Mouse (Mus musculus) c-Kit-negative CD71-positive TER-119-positive erythroid progenitor cells, embryonic 14.5 days (primary cell): ENCODE measurements around the gene Oser1.
"Not testable (repeated sequence)": the region's sequence is repeated elsewhere in the genome, so short reads cannot be mapped to it uniquely, and the experiment has no call there.

Source experiments
- DNase-seq: peaks from one replicate; pipeline ENCODE4 v3.0.0-alpha.2; 2013; ENCODE audit warnings: low read depth, low spot score

Oser1 gene

DNA sequence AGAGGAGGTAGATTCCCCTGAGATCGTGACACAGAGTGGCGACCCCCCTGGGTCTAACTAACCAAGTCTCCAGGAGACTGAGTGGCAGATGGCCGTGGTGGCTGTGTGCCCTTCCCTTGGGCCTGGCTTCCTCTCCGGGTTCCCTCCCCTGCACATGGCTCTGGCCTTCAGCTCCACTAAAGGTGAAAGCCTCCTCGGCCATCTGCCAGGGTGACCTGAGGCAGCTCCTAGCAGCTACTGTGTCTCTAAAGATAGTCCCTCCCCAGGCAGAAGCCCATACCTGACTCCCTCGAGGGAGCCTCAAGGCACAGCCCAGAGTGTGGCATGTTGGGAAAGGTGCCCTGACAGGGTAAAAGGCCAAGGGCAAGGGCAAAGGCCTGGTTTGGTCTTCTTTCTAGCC lies 19.0 kb upstream of the Oser1 start:
- no peak for DNase-seq

DNA sequence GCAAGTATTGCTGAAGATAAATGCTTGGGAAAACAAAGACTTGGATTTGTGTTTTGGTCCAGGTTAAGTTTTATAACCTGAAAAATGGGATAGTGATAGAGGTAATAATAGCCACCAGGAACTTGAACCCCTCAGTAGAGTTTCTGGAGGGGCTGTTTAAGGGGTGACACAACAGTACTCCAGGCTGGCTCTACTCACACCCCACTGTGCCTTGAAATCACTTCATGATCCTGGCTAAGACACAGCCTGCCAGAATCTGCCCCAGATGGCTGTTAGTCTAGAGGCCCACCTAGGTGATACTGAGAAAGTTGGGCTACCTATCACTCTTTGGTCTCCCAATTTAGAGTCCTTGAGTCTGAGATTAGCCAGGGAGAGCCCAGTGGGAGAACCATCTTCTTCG lies 15.0 kb upstream of the Oser1 start:
- no peak for DNase-seq

DNA sequence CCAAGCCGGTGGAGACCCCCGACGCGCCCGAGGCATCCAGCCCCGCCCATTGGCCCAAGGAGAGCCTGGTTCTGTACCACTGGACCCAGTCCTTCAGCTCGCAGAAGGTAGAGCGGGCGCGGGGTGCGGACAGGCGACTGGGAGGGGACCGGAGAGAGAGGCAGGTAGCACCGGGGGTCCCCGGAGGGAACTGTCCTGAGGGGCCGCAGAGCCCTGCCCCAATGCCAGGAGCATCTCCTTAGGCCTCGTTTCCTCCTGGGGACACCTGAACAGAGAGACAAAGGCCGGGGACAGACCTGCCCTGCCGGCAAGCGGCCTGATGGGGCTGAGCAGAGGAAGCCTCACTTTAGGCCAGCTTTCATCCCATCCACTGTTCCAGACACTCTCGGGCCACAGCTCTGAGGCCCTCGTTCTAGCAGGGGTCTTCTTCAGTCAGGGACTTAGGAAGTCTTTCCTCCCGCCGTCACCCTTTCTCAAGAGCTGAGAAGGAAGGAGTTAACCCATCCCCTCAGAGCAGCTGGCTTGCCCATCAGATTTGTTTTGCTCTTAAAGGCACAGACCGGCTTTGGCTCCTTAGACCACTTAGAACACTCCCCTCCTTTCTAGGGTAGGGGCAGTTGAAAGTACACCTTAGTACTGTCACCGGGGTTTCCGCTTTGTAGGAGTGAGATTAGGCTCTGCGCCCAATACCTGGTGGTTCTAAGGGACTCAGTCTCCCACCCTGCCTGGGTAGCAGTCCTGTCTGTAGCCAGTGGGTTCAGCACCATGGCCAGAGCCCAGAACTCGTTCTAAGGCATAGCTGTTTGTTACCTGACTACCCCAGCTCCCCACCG lies 14.3 kb upstream of the Oser1 start:
- DNase-seq: no peak

DNA sequence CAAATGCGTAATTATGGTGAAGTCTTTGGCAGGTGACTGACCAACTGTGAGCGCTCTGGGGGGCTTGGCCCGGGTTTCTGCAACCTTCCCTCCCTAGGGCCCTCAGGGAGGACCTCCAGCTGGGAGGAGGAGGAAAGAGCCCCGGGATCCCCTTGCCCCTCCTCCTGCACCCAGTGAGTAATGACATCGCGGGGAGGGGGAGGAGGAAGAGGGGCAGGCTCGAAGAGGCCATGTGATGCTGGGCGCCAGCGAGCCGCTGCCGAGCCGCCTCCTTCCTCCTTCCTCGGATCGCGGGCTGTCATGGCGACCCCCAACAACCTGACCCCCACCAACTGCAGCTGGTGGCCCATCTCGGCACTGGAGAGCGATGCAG lies 13.7 kb upstream of the Oser1 start, which contains the start of gene Gdap1l1:
TSS of gene Gdap1l1 (plus strand) at position 231 of the 373 bp plus-strand sequence.
- DNase-seq: no peak

DNA sequence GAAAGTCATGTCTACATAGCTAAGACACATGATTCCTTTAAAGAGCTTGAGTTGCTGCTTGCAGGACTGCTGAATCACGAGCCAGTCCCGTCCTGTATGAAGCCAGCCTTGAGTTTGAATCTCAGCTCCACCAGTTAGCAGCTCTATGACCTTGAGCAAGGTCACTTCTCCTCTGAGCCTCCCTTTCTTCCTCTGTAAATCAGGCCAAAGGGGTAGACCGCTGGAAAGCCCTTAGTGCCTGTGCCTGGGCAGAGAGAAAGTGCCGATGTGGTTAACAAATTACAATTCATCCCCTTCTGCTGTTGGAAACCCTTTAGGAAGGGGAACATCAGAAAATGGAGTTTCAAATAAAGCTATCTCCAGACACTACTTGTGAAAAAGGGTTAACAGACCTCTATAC lies 13.3 kb upstream of the Oser1 start:
- DNase-seq: no peak

DNA sequence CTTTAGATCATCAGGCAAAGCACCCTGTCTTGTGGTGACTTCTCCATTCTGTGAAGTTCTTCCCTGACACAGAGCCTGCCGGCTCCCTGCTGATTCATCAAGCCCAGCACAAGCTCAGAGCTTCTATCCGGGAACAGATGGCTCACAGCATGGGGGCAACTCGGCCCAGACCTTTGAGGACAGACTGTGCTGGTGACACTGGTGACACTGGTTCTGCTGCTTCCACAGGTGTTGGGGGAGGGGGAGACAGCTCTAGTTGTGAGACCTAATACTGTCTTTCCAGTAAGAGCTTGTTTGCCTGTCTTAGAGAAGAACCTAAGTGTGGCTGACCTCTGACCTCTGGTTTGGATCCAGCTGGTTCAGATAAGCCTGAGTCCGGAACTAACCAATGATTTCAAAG lies 9.5 kb upstream of the Oser1 start:
- DNase-seq: no peak

DNA sequence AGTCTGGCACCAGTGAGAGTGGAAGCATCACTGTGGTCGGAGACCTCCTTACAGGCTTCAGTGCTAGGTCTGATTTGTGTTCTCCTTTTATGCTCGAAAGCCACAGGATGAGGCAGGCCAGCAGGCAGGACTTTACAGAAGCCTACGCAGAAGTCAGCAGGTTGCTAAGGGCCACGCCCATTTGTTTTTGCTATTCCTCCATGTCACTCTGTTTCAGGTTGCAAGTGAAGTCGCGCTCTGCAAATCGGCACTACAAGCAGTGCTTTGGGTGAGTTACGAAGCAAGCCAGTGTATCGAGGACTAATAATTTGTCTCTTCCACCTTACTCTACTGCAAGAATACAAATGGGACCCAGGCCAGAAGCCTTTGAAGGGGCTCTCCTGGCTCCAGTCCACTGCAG lies 6.8 kb upstream of the Oser1 start:
- no peak for DNase-seq

DNA sequence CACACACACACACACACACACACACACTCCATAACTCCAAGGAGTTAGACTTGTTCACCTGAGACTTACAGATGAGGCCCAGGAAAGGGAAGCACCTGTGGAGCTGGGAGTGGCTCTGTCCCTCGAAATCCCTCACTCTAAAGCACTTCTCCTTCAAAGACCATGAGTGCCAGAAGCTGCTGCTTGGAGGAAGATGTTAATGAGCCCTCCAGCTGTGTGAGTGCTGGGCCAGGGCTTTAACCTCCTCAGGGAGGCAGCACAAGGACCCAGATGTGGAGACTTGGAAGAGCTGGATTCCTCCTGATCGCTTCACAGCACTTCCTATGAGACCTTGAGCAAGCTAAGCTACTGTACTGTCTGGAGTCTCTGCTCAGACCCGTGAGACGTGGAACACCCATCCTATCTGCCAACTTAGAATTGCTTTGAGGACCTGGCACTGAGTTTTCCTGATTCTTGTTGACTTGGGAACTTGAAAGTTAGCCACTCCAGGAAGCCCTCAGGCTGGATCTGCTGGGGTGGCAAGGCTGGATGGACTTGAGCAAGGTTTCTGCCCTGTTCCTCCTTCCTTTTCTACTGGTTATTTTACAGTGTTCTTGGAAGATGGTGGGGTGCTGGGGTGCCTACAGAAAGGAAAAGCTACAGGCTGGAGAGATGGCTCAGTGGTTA lies 4.0 kb upstream of the Oser1 start:
- no peak for DNase-seq

DNA sequence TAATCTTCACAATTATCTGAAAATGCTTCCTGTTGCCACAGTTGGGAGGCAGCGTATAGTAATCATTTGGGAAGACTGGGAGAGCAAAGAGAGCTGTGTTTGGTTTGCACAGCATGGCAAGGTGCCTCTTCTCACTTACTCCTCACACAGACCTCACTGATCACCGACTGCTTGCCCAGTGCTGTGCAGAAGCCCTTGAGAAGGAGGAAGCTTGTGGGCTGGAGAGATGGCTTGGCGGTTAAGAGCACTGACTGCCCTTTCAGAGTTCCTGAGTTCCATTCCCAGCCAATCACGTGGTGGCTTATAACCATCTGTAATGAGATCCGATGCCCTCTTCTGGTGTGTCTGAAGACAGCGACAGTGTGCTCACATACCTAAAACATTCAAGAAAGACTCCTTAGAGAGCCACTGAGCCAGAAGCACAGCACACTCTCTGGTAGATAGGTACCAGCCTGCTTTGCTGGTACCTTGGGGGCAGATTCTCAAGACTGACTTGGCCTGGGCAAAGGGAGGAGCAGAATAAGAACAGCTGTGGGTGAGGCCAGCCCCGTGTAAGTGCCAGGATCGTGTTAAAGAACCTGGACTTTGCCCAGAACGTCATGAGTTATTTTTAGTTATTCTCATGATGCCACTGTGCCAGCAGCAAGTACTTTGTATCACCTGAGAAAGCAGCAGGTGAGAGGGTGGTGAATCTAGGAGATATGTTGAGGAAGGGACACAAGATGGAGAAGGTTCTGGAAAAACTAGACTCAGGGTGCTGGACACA lies 1.4 kb downstream of the Oser1 start:
- DNase-seq: no peak

DNA sequence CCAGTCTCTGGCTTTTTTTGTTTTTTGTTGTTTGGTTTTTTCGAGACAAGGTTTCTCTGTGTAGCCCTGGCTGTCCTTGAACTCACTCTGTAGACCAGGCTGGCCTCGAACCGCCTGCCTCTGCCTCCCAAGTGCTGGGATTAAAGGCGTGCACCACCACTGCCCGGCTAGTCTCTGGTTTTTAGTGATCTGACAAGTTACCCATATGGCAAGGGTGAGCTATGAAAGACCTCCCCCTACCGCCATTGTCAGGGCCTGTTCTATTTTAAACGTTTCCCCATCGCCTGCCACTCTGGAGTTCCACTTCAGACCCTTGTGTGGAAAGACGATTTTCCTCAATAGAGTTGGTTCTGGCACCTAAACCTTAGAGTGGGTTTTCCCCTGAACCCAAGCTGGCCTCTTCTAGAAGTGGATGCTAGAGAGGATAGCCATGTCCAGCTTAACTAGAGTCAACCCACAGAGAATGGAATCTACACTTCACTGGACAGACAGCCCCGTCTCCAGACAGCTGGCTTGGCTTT lies 4.1 kb downstream of the Oser1 start:
- no peak for DNase-seq

DNA sequence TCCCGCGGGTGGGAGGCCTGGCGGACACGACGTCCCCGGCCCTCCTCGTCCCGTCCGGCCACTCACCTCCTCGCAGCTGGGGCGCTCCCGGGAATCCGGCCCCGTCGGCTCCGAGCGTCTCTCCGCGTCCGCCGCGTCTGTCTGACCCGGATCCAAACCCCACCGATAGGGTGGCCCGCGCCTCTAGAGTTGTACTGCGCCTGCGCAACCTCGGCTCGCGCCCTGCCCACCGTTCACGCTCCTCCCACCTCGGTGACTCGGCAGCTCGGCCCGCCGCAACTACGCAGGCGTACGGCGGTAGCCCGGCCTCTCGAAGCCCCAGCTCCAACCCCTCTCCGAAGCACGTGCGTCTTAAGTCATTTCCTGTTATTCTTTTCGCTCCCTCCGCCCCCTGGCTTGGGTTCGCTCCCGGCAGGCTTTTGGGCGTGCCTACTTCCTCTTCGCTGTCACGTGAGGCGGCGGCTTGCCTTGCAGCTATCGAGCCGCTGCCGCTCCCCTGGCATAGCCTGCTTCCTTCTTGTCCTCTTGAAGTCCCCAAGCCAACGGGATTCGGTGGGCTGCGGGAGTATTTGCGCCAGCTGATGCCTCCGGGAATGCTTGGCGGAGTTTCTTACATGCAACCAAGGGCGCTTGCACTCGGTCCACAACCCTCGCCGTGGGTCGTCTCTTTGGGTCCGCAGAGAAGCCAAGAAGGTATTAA lies 5.0 kb downstream of the Oser1 start:
- DNase-seq: peak; percentile 96

DNA sequence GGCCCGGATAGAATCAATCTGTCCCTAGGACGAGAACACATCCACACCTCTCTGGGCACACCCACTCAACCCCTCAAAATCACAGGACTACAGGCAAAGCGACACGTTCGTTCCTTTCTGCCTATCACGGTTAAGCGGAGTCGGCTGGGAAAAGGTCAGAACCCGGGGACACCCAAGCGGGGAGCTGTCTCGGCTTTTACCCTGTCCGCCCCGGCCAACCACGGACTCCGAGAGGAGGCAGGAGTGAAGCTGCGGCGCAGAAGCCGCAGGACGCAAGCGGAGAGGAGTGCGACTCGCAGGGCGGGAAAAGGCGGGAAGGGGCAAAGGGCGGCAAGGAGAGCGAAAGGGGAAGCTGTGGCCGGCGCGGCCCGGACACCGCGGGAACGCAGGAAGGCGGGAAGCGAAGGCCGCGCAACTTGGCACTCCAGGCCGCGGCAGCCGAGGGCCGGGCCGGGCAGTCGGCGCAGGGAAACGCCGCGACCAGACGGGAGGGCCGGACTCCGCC lies 5.6 kb downstream of the Oser1 start:
- DNase-seq: peak; percentile 44

DNA sequence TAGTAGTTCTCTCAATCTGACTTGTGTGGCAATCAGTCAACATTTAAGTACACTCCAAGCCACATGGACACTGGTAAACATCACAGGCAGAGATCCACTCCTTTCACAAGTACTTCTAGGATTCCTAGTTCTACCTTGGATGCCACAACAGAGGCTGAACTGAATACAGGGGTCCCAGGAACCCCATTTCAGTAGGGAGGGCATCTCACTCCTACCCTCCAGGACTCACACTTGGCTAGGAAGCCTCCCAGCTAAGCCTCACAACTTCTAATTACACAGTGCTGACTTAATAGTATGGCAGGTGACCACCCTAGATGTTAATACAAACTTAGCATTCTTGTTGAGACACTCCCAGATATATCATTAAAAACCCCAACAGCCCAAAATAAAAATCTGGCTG lies 6.7 kb downstream of the Oser1 start:
- no peak for DNase-seq

DNA sequence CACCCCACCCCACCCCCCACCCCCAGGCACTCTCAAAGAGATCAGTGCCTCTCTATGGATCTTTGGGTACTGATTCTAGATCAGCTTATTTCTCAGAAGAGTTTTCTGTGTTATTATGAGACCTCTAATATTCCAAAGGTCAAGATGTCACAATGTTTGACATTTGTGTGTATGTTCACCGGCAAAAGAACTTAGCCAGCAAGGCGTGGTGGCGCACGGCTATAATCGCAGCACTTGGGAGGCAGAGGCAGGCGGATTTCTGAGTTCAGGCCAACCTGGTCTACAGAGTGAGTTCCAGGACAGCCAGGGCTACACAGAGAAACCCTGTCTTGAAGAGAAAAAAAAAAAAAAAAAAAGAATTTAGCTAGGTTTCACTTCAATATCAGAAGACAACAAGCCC lies 7.5 kb downstream of the Oser1 start:
- DNase-seq: no peak

DNA sequence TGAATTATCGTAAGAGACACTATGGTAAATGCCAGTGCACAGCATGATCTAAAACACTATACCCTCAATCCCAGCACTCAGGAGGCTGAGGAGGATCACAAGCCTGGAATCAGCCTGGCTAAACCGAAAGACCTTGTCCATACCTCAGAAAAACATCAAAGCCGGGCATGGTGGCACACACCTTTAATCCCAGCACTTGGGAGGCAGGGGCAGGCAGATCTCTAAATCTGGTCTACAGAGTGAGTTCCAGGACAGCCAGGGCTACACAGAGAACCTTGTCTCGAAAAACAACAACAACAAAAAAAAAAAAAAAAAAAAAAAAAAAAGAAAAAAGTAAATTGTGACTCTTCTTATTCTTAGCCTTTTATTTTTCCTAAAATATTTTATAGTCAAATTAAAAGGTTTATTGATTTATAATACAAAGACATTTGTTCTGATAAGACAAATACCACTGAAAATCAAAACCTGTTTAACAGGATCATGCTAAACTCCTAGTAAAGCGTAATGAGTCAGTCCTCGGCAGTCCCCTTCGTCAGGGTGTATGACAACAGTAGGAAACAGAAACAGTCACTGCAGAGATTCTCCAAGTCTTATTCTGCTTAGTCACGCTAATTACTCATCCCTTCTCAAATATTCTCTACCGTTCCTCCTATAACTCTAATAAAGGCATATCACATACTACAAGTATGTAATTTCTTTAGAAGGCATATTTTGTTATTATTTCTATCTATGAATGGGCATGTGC lies 11.5 kb downstream of the Oser1 start:
- no peak for DNase-seq

DNA sequence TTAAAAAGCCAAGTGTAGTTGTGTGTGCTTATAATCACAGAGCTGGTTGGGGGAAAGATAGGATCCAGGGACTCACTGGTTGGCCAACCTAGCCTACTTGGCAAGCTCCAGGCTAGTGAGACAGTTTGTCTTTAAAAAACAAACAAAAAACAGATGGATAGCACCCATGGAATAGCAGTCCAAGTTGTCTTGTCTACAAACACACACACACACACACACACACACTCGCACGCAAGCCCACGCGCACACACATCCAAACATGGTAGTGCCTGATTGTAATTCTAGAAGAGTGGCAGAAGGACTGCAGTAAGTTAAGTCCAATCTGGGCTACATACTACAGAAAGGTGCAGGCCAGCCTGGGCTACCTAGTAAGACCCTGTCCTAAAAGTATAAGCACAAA lies 12.1 kb downstream of the Oser1 start:
- DNase-seq: no peak

DNA sequence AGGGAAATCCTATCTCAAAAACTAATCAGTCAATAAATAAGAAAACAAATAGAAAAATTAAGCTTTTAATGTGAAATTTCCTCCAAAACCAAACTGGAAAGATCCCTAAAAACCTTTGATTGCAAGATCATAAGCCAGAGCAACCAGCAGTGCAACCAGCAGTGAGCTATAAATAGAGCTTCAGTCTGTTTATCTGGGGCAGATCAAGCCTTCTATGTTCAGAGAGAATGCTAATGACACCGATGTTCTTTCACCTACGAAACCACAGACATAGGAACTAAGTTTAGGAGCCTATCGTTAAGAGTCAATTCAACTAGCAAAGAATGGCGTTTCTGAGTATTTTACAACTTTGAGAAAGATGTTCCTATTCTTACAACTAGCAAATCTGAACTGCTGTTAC lies 12.7 kb downstream of the Oser1 start:
- DNase-seq: no peak

DNA sequence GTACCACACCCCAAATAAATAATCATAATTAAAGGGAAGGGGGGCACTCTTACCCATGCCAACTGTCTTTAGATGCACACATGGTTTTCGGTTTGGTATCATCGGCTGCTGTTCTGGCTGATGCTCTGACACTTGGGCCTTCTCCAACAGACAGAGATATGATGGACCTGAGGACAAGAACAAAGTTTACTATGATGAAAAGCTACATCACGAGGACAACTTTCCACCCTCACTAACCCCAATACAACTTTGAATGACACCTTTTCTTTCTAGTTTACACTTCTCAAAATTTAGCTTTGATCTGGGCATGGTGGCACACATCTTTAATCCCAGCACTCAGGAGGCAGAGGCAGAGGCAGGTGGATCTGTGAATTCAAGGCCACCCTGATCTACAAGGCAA lies 13.2 kb downstream of the Oser1 start:
- DNase-seq: not testable (repeated sequence)

DNA sequence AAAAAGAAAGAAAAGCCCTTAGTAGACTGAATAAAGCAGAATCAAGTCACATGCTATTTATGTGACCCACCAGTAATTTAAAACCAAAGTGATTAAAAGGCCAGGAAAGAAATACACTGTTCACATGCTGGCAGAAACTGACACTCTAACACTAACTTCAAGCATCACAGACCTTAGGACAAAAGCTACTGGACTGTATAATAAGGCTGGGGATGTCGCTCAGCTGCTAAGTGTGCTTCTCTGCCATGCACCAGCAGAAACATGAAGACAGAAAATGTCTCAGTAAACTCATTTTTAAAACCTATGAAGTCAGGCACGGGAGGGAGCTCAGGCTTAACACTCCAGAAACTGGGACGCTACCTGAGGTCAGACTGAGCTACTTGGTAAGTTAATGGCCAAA lies 14.3 kb downstream of the Oser1 start:
- DNase-seq: no peak

DNA sequence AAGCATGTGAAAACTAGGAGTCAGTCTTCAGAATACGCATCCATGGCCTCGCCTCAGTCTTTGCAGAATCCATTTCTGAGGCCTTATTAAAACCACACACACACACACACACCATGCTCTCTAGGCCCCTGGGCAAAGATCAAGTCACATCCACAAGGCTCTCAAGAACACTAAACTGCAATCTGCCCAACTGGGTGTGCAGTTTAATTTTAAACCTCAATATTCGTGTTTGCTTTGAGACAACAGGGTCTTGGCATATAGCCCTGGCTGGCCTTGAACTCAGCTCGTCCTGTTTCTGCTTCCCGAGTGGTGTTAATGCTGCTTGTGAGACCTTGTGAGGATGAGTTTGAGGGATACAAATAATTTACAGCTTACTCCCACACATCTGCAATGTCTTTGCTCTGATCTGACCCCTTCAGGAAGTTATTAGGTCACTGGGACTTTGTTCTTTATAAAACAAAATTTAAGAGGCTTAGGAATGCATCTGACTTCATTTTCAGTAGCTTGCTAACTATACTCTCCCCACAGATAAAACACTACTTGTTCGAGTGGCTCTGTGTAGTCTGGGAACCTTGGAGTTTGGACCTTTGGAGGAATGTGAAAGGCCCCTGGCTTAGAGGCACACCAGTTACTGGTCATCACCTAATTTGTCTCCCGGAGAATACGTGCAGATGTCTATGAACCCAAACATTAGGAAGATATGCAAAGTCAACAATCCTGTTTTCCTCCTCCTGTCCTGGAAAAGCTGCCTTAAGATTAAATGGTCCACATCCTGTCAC lies 20.3 kb downstream of the Oser1 start:
- DNase-seq: no peak
